Comparison of ENCODE assay signal across 8 mouse cellular contexts in the genomic region with DNA sequence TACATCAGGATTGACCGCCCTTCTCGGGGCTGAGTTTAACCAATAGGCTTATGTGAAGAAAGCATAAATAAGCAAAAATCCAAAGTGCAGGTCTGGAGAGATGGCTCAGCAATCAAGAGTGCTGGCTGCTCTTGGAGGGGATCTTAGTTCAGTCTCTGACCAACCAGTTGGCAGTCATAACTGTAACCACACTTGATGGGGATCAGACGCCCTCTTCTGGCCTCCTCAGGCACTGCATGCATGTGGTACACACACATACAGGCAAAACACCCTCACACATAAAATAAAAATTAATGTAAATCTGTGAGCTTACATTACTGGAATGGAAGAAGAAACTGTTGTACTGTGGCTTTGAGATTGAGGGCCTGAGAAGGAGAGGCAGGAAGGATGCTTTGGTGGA. TPM values are rescaled to one million over a fixed set of nuclear protein-coding genes. Genes with fewer than 3 reads are reported as not detected.
DNase-seq lines count a peak whose midpoint lies in the region; ATAC-seq and TF ChIP-seq lines count a peak whose summit lies in the region.
"Had no signal": no experiment of that assay in that cellular context is flagged by ENCODE, and none has a peak within 500 bp of the region (broad histone marks: within the 10 kb centered on the region; RNA-seq: fewer than 3 reads in every experiment).

No protein-coding gene starts in this region.

- H3K9ac ChIP-seq in limb, embryonic 11.5 days (ENCODE audit: low read length) = no peak overlapping the region
- H3K9ac ChIP-seq: embryonic facial prominence, embryonic 13.5 days had no signal

- no peak for TF ChIP-seq POLR2A in spleen, adult 2 months (IDR thresholded peaks at IDR 0.05; ENCODE audit: low read depth, low read length)

- 83% methylated on average over 3 of the region's 3 CpGs for WGBS in limb, embryonic 11.5 days
- 79% methylated on average over 3 of the region's 3 CpGs for WGBS in limb, embryonic 10.5 days
- 87% methylated on average over 3 of the region's 3 CpGs for WGBS in spleen, adult 2 months

- DNase-seq in limb, embryonic 11.5 days (ENCODE audit: low spot score) = peak; percentile 34
- no peak for DNase-seq in limb, embryonic 10.5 days (ENCODE audit: low spot score)
- DNase-seq in MEL-GATA-1-ER (ENCODE audit: extremely low read depth, low read depth) = peak; percentile 29
- peak in 1 of 2 experiments; percentile 9 for DNase-seq in spleen, adult 2 months (ENCODE audit: low read depth in 1 of 2, low spot score in 2 of 2)
- no peak for DNase-seq in frontal cortex, postnatal 36 days (ENCODE audit: low spot score in 2 of 2)
- DNase-seq in cerebellum, adult 9-11 months = no peak

- H3K4me2 ChIP-seq in limb, embryonic 11.5 days (ENCODE audit: low read depth, severe bottlenecking) = no peak overlapping the region
- H3K4me2 ChIP-seq: embryonic facial prominence, embryonic 13.5 days had no signal

- H3K9me3 ChIP-seq in limb, embryonic 11.5 days (ENCODE audit: control insufficient read depth, low read length) = no peaks in the 10 kb centered on the region
- H3K9me3 ChIP-seq in limb, embryonic 10.5 days (replicated peaks) = no peaks in the 10 kb centered on the region
- H3K9me3 ChIP-seq: embryonic facial prominence, embryonic 13.5 days had no signal

- H3K36me3 ChIP-seq in limb, embryonic 11.5 days (ENCODE audit: control insufficient read depth, insufficient read depth, low read length) = peaks cover 6% of the 10 kb centered on the region
- H3K36me3 ChIP-seq in limb, embryonic 10.5 days = peaks cover 90% of the 10 kb centered on the region
- H3K36me3 ChIP-seq in spleen, adult 2 months (ENCODE audit: control insufficient read depth, insufficient read depth, low read length) = peaks cover 24% of the 10 kb centered on the region

- no peaks in the 10 kb centered on the region for H3K4me1 ChIP-seq in limb, embryonic 11.5 days (ENCODE audit: control insufficient read depth, insufficient read depth, low read length)
- no peaks in the 10 kb centered on the region for H3K4me1 ChIP-seq in limb, embryonic 10.5 days
- no peaks in the 10 kb centered on the region for H3K4me1 ChIP-seq in spleen, adult 2 months (ENCODE audit: control insufficient read depth, insufficient read depth, insufficient read length)
- H3K4me1 ChIP-seq: embryonic facial prominence, embryonic 13.5 days had no signal

- ATAC-seq in limb, embryonic 11.5 days (ENCODE audit: insufficient number of reproducible peaks, low FRiP score, low TSS enrichment, low read depth) = no peak
- peak; percentile 76 for ATAC-seq in erythroblast, adult 5-6 weeks (replicated peaks; ENCODE audit: low FRiP score, poor library complexity, severe bottlenecking)

- H3K27me3 ChIP-seq in limb, embryonic 11.5 days (ENCODE audit: control insufficient read depth, insufficient read depth, low read length) = no peaks in the 10 kb centered on the region
- H3K27me3 ChIP-seq in limb, embryonic 10.5 days (ENCODE audit: low read depth, poor library complexity, severe bottlenecking) = no peaks in the 10 kb centered on the region
- no peaks in the 10 kb centered on the region for H3K27me3 ChIP-seq in spleen, adult 2 months (ENCODE audit: control insufficient read depth, insufficient read depth, low read length)
- H3K27me3 ChIP-seq: embryonic facial prominence, embryonic 13.5 days had no signal

- H3K4me3 ChIP-seq in limb, embryonic 11.5 days (ENCODE audit: low read depth, low read length) = no peak overlapping the region
- no peak overlapping the region for H3K4me3 ChIP-seq in limb, embryonic 10.5 days
- H3K4me3 ChIP-seq in spleen, adult 2 months (ENCODE audit: extremely low read depth, insufficient read depth, insufficient read length) = no peak overlapping the region
- H3K4me3 ChIP-seq: embryonic facial prominence, embryonic 13.5 days had no signal

- no peak overlapping the region for H3K27ac ChIP-seq in limb, embryonic 11.5 days (replicated peaks; ENCODE audit: low read depth, low read length)
- H3K27ac ChIP-seq in limb, embryonic 10.5 days = no peak overlapping the region
- no peak overlapping the region for H3K27ac ChIP-seq in spleen, adult 2 months (ENCODE audit: insufficient read depth, low read length)
- H3K27ac ChIP-seq: embryonic facial prominence, embryonic 13.5 days had no signal

- TF ChIP-seq CTCF in spleen, adult 2 months (IDR thresholded peaks at IDR 0.05; ENCODE audit: extremely low read depth, insufficient read depth, insufficient read length, insufficient replicate concordance) = peak; percentile 8; the same call in 1 of the 2 replicates

RNA-seq across cellular contexts. Expression of a gene that starts 10.0 kb away (rescaled TPM):
- polyA plus RNA-seq in limb, embryonic 11.5 days (2014; fragmentation: Nextera tagmentation; extraction: Ambion mirVana) = 37.1 and 42.7 TPM in 2 replicates
- 38.8 and 45.7 TPM in 2 replicates for polyA plus RNA-seq in limb, embryonic 10.5 days (2016; fragmentation: Nextera tagmentation; extraction: Ambion mirVana)
- total RNA-seq in erythroblast, adult 5-6 weeks (2015; ENCODE audit: low replicate concordance) = 30.4 and 45.1 TPM in 2 replicates
- 67.0 and 88.8 TPM in 2 replicates for total RNA-seq in erythroblast, adult 5-6 weeks (2017; ENCODE audit: low replicate concordance)
- polyA plus RNA-seq in spleen, adult 2 months (2012; rRNA removed) = 17.9 and 22.5 TPM in 2 replicates

RNA-seq across cellular contexts. Expression of a gene that starts 10.1 kb away (rescaled TPM):
- 1.3 and 1.7 TPM in 2 replicates for polyA plus RNA-seq in limb, embryonic 11.5 days (2014; fragmentation: Nextera tagmentation; extraction: Ambion mirVana)
- polyA plus RNA-seq in limb, embryonic 10.5 days (2016; fragmentation: Nextera tagmentation; extraction: Ambion mirVana) = 1.4 and 2.0 TPM in 2 replicates
- 2.1 and 3.7 TPM in 2 replicates for total RNA-seq in erythroblast, adult 5-6 weeks (2015; ENCODE audit: low replicate concordance)
- total RNA-seq in erythroblast, adult 5-6 weeks (2017; ENCODE audit: low replicate concordance) = 0.14 and 0.26 TPM in 2 replicates
- polyA plus RNA-seq in spleen, adult 2 months (2012; rRNA removed) = 3.9 and 4.4 TPM in 2 replicates

RNA-seq across cellular contexts. Expression of a gene that starts 40.7 kb away (rescaled TPM):
- 74.4 and 84.9 TPM in 2 replicates for polyA plus RNA-seq in limb, embryonic 11.5 days (2014; fragmentation: Nextera tagmentation; extraction: Ambion mirVana)
- 40.2 and 52.6 TPM in 2 replicates for polyA plus RNA-seq in limb, embryonic 10.5 days (2016; fragmentation: Nextera tagmentation; extraction: Ambion mirVana)
- 97.4 and 97.8 TPM in 2 replicates for total RNA-seq in erythroblast, adult 5-6 weeks (2015; ENCODE audit: low replicate concordance)
- total RNA-seq in erythroblast, adult 5-6 weeks (2017; ENCODE audit: low replicate concordance) = 166 and 169 TPM in 2 replicates
- 70.0 and 71.9 TPM in 2 replicates for polyA plus RNA-seq in spleen, adult 2 months (2012; rRNA removed)

RNA-seq across cellular contexts. Expression of a gene that starts 51.7 kb away (rescaled TPM):
- polyA plus RNA-seq in limb, embryonic 11.5 days (2014; fragmentation: Nextera tagmentation; extraction: Ambion mirVana) = 2.5 and 3.0 TPM in 2 replicates
- polyA plus RNA-seq in limb, embryonic 10.5 days (2016; fragmentation: Nextera tagmentation; extraction: Ambion mirVana) = 2.6 and 3.5 TPM in 2 replicates
- 1.9 and 3.1 TPM in 2 replicates for total RNA-seq in erythroblast, adult 5-6 weeks (2015; ENCODE audit: low replicate concordance)
- total RNA-seq in erythroblast, adult 5-6 weeks (2017; ENCODE audit: low replicate concordance) = 0.14 and 0.51 TPM in 2 replicates
- 3.9 and 5.5 TPM in 2 replicates for polyA plus RNA-seq in spleen, adult 2 months (2012; rRNA removed)

Comparison
In these comparisons a context has a peak if more than half of its experiments do, and no peak if none do; other contexts are left out.
1. DNase-seq: peak in limb, embryonic 11.5 days (single experiment) and MEL-GATA-1-ER (single experiment); none in limb, embryonic 10.5 days (single experiment), frontal cortex, postnatal 36 days (0 of 2) and cerebellum, adult 9-11 months (single experiment).